Mouse (Mus musculus) liver, embryonic 14 days (tissue): ENCODE measurements around the gene Elovl7. TPM values are rescaled to one million over a fixed set of nuclear protein-coding genes. Genes with fewer than 3 reads are reported as not detected.

Experiments used
- polyA plus RNA-seq: library from polyadenylated mRNA; depleted of rRNA; stranded (reverse); fragments of >200 nt; gene quantifications from 2 replicates; pipeline ENCODE4 v1.2.3, GENCODE M21; 2012; rRNA removed

Elovl7 gene
- 0.52 and 0.62 TPM in 2 replicates for polyA plus RNA-seq

GRCm38 (mm10) chr13:108214081-108214484 lies at the start of gene Elovl7:
Gene Elovl7 (plus strand): TSS chr13:108214404.

DNA sequence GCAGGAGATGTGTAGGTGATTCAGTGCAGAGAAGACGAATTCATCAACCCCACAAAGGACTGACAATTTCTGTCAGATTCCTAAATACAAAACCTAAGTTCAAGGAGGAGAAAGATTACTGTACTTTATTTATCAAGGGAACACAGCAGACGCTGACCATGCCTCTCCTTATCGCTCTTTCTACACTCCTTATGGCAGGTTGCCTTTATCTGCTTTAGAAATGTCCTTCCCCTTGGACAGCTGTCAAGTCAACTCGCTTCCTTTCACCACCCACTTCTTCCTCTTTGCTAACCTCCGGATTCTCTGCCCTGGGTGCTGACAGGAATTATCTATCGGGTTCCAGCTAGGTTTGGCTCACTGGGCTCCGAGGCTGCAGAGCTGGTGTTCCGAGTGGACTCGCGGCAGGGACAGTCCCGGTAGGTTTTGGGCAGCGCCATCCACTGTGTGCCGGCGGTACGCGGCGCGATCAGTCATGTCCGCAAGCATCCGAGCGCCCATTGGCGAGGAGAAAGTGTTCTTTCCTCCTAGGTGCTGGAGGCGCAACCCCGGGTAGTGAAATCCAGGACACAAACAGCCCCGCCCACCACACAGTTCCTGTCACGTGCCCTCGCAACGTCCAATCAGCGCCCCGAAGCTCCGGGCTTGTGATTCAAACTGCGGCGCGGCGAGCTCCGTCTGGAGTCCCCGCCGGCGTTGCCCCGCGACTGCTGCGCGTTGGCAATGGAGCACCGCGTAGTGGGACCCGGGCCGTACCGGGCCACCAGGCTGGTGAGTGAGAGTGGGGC lies 101.7 kb downstream of the Elovl7 start, which contains the start of gene Depdc1b:
Gene Depdc1b, plus strand, starts transcription at position 631 of the 785 bp plus-strand sequence.

Other genes starting within 250 kb of the Elovl7 start
- 18.0 and 21.6 TPM in 2 replicates for gene Smim15, start 170.0 kb upstream of the Elovl7 start, polyA plus RNA-seq
- 25.7 and 26.6 TPM in 2 replicates for gene Ndufaf2, start 55.8 kb upstream of the Elovl7 start, polyA plus RNA-seq
- gene Ercc8, start 55.7 kb upstream of the Elovl7 start, polyA plus RNA-seq: 5.5 and 5.7 TPM in 2 replicates
- gene Depdc1b, start 101.9 kb downstream of the Elovl7 start, polyA plus RNA-seq: 10.4 and 12.6 TPM in 2 replicates
- gene Pde4d, start 235.5 kb downstream of the Elovl7 start, polyA plus RNA-seq: 4.9 and 5.7 TPM in 2 replicates